Mouse (Mus musculus) stomach, postnatal 0 days (tissue): Measurements from ENCODE around the gene Pnp.

Source experiments
- CTCF ChIP-seq: IDR thresholded peaks from 2 replicates; pipeline ENCODE4 v1.5.1; 2016; ENCODE audit warnings: antibody characterized with exemption, low read depth, mild to moderate bottlenecking, moderate library complexity
- EP300 ChIP-seq: optimal IDR thresholded peaks from 2 replicates; pipeline ENCODE3; 2016; ENCODE audit warnings: antibody characterized with exemption

DNA sequence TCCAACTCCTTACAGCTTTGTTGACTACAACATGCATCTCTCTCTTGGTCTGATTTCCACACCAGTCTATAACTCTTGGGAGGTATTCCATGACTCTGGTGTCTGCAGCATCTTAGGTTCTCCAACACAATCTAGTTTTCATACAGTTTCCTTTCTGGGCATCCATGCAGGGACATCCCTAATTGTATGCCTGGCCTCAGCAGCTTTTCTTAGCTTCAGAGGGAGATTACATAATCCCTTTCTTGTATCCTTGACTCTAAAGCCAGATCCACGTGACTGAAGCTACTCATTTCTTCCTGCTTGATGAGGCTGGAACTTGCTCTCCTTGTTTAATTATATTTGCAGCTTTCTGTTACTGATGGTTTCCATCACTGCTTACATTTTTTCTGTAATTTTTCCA, 5.8 kb downstream of the Pnp start:
- TF ChIP-seq EP300 (no peak), CTCF (no peak)
